Mouse (Mus musculus) myocyte (in vitro differentiated cells): ENCODE measurements around the gene Adamts12.
A peak's percentile ranks its signal among the peaks of the same experiment; 100 is the strongest.

Source experiments
- CEBPB ChIP-seq: IDR thresholded peaks from 2 replicates; pipeline ENCODE4 v1.6.1; 2011; ENCODE audit warnings: mild to moderate bottlenecking, moderate library complexity; ENCODE audit not compliant: poor library complexity, insufficient read depth, severe bottlenecking
- E2F4 ChIP-seq: IDR thresholded peaks from one replicate; pipeline ENCODE4 v1.6.1; 2011; ENCODE audit warnings: mild to moderate bottlenecking, control low read depth, moderate library complexity; ENCODE audit not compliant: insufficient read depth
- MAX ChIP-seq: IDR thresholded peaks from one replicate; pipeline ENCODE4 v1.6.1; 2011; ENCODE audit warnings: low read depth, mild to moderate bottlenecking, control low read depth
- MYOD1 ChIP-seq, 3 experiments: IDR thresholded peaks; one replicate each; pipeline ENCODE4 v1.6.1; 2011; ENCODE audit warnings: control low read depth in 2 of 3, low read depth in 2 of 3, mild to moderate bottlenecking in 2 of 3, moderate library complexity in 1 of 3; ENCODE audit not compliant: insufficient read length in 2 of 3, control insufficient read depth in 1 of 3
- MYOG ChIP-seq, 3 experiments: IDR thresholded peaks; one replicate each; pipeline ENCODE4 v1.6.1; 2011; ENCODE audit warnings: control low read depth in 2 of 3, low read depth in 2 of 3, mild to moderate bottlenecking in 2 of 3; ENCODE audit not compliant: insufficient read length in 2 of 3, control insufficient read depth in 1 of 3, insufficient read depth in 1 of 3
- POLR2A ChIP-seq: IDR thresholded peaks from one replicate; pipeline ENCODE4 v1.6.1; 2011; ENCODE audit warnings: low read depth, mild to moderate bottlenecking, control low read depth, moderate library complexity; ENCODE audit not compliant: insufficient read length
- POLR2AphosphoS2 ChIP-seq: IDR thresholded peaks from one replicate; pipeline ENCODE4 v1.6.1; 2011; ENCODE audit warnings: low read depth, control low read depth; ENCODE audit not compliant: insufficient read length
- REST ChIP-seq: IDR thresholded peaks from one replicate; pipeline ENCODE4 v1.6.1; 2011; ENCODE audit warnings: mild to moderate bottlenecking, control low read depth, moderate library complexity; ENCODE audit not compliant: insufficient read depth, insufficient read length
- TCF12 ChIP-seq: IDR thresholded peaks from one replicate; pipeline ENCODE4 v1.6.1; 2011; ENCODE audit warnings: mild to moderate bottlenecking, control low read depth; ENCODE audit not compliant: poor library complexity, insufficient read depth, severe bottlenecking
- USF1 ChIP-seq: IDR thresholded peaks from one replicate; pipeline ENCODE4 v1.6.1; 2011; ENCODE audit warnings: low read depth, mild to moderate bottlenecking, control low read depth, moderate library complexity

DNA sequence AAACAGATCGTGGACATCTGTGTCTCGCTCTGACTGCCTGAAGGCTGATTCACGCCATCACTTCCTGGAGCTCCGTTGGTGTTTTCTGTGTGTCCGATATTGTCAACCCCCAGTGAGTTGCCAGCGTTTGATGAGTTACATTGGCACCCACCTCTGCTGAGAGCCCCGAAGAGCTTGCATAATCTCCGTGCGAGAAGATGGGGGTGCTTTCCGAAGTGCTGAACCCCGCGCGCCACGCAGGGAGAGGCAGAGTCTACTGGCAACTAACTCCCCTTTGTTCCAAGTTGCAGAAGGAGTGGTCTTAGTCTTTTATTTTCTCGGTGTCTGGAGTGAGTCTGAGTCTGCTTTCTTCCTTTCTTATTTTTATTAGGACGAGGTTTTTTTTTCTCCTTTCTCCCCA lies 26.9 kb upstream of the Adamts12 start, which contains the start of gene Rxfp3:
- TF ChIP-seq MAX = no peak
- TF ChIP-seq POLR2A = no peak
- no peak for TF ChIP-seq MYOD1 (IDR thresholded peaks at IDR 0.05; ENCODE audit: control insufficient read depth in 1 of 3, insufficient read length in 2 of 3, low read depth in 2 of 3)
- 0 out of 2 replicates have a peak, but pooled peaks have one; percentile 2 for TF ChIP-seq CEBPB
- no peak for TF ChIP-seq TCF12
- TF ChIP-seq POLR2AphosphoS2 = no peak
- TF ChIP-seq USF1 = no peak
- TF ChIP-seq REST = peak; percentile 72
- no peak for TF ChIP-seq MYOG (IDR thresholded peaks at IDR 0.05; ENCODE audit: control insufficient read depth in 1 of 3, insufficient read depth in 1 of 3, insufficient read length in 2 of 3, low read depth in 2 of 3)
- no peak for TF ChIP-seq E2F4
